Mouse (Mus musculus) CH12.LX (cell line): Measurements from ENCODE around the gene Ugt1a6a.

ENCODE experiments used
- CTCF ChIP-seq, 2 experiments: IDR thresholded peaks in 1 of 2; conservative IDR thresholded peaks in 1 of 2; 2 replicates each; pipeline ENCODE4 v1.5.1; 2011 to 2012; ENCODE audit warnings: low read depth in 2 of 2, low read length in 2 of 2, improper control_type of control experiment in 1 of 2, inconsistent platforms in 1 of 2, mild to moderate bottlenecking in 1 of 2, moderate library complexity in 1 of 2
- MAX ChIP-seq: IDR thresholded peaks from 2 replicates; pipeline ENCODE4 v1.6.1; 2011; ENCODE audit warnings: low read length, improper control_type of control experiment
- POLR2A ChIP-seq: IDR thresholded peaks from 2 replicates; pipeline ENCODE4 v1.6.1; 2011; ENCODE audit warnings: low read depth, mild to moderate bottlenecking, improper control_type of control experiment, low read length

GRCm38 (mm10) chr1:88205294-88205922 lies 70.8 kb downstream of the Ugt1a6a start, which contains the start of gene Dnajb3:
- TF ChIP-seq MAX (no peak), POLR2A (no peak), CTCF (conservative IDR thresholded peaks at IDR 0.05 in 1 of 2, IDR thresholded peaks at IDR 0.05 in 1 of 2; ENCODE audit: low read depth in 2 of 2, low read length in 2 of 2) (no peak)
